Mouse (Mus musculus) heart, embryonic 12.5 days (tissue): ENCODE results near the gene Mlc1. TPM values are rescaled to one million over a fixed set of nuclear protein-coding genes. Genes with fewer than 3 reads are reported as not detected.

Experiments used
- ATAC-seq: fragments of 200-750 bp; cut with Nextera tagmentation; 2 replicates; pipeline ENCODE4 v1.8.0; 2017; ENCODE audit warnings: moderate TSS enrichment, moderate library complexity; ENCODE audit not compliant: insufficient number of reproducible peaks, low FRiP score
- H3K27ac ChIP-seq: fragments of 300-500 bp; sonication (generic); 2 replicates; pipeline ENCODE4 v1.5.1; 2016; ENCODE audit warnings: mild to moderate bottlenecking, moderate library complexity; ENCODE audit not compliant: poor library complexity, severe bottlenecking
- H3K27me3 ChIP-seq: fragments of 300-500 bp; sonication (generic); replicated peaks from 2 replicates; pipeline ENCODE4 v1.6.1; 2016; ENCODE audit warnings: mild to moderate bottlenecking, moderate library complexity
- H3K36me3 ChIP-seq: fragments of 300-500 bp; sonication (generic); 2 replicates; pipeline ENCODE4 v1.6.1; 2016; ENCODE audit warnings: mild to moderate bottlenecking, moderate library complexity
- H3K4me1 ChIP-seq: fragments of 300-500 bp; sonication (generic); replicated peaks from 2 replicates; pipeline ENCODE4 v1.6.1; 2016; ENCODE audit warnings: mild to moderate bottlenecking
- H3K4me2 ChIP-seq: fragments of 300-500 bp; sonication (generic); 2 replicates; pipeline ENCODE4 v1.6.1; 2016; ENCODE audit warnings: mild to moderate bottlenecking, moderate library complexity
- H3K4me3 ChIP-seq: fragments of 300-500 bp; sonication (generic); 2 replicates; pipeline ENCODE4 v1.5.1; 2016; ENCODE audit warnings: mild to moderate bottlenecking
- H3K9ac ChIP-seq: fragments of 300-500 bp; sonication (generic); 2 replicates; pipeline ENCODE4 v1.6.1; 2016; ENCODE audit warnings: mild to moderate bottlenecking, moderate library complexity
- H3K9me3 ChIP-seq: fragments of 300-500 bp; sonication (generic); replicated peaks from 2 replicates; pipeline ENCODE4 v1.6.1; 2016; ENCODE audit warnings: mild to moderate bottlenecking, moderate library complexity
- WGBS: fragments of 180-500 bp; shearing (Covaris S2); methylation state at CpG from one replicate; pipeline ENCODE4 v1.1.7; 2016; 5-methylcytosine and 5-hydroxymethylcytosine counted together
- polyA plus RNA-seq: library from polyadenylated mRNA; unstranded; fragments of >200 nt; fragmentation: Nextera tagmentation; extraction: Ambion mirVana; gene quantifications from 2 replicates; pipeline ENCODE4 v1.2.1, GENCODE M21; 2016

The Mlc1 gene
- polyA plus RNA-seq: 0.06 TPM in 1 of 2 replicates, not detected in the other

GRCm38 (mm10) chr15:88978281-88979137 is at the start of gene Mlc1:
Gene Mlc1, minus strand, starts transcription at chr15:88979007.
- Histone ChIP-seq H3K4me1 (no peaks in the 10 kb centered on the region), H3K4me3 (no peak within 1 kb of the TSS), H3K9me3 (no peaks in the 10 kb centered on the region), H3K27ac (no peak within 1 kb of the TSS), H3K27me3 (no peaks in the 10 kb centered on the region), H3K9ac (no peak within 1 kb of the TSS), H3K4me2 (no peak within 1 kb of the TSS), H3K36me3 (no peaks in the 10 kb centered on the region)
- ATAC-seq: no peak
- 72% methylated on average over 10 of the region's 10 CpGs for WGBS

- H3K4me1 ChIP-seq: peaks cover 30% of the 10 kb centered on the region
- H3K27ac ChIP-seq: peak overlapping the region; percentile 95
- H3K36me3 ChIP-seq: peaks cover 6% of the 10 kb centered on the region
- peak overlapping the region; percentile 69 for H3K4me2 ChIP-seq
- 40% methylated on average over 7 of the region's 7 CpGs for WGBS
- H3K9me3 ChIP-seq: no peaks in the 10 kb centered on the region
- peak overlapping the region; percentile 41 for H3K4me3 ChIP-seq
- ATAC-seq: peak; percentile 51; the same call in 1 of the 2 replicates
- H3K9ac ChIP-seq: peak overlapping the region; percentile 61
- H3K27me3 ChIP-seq: no peaks in the 10 kb centered on the region
These were observed 41.7 kb upstream of the Mlc1 start for GRCm38 (mm10) chr15:89020492-89020891.

DNA sequence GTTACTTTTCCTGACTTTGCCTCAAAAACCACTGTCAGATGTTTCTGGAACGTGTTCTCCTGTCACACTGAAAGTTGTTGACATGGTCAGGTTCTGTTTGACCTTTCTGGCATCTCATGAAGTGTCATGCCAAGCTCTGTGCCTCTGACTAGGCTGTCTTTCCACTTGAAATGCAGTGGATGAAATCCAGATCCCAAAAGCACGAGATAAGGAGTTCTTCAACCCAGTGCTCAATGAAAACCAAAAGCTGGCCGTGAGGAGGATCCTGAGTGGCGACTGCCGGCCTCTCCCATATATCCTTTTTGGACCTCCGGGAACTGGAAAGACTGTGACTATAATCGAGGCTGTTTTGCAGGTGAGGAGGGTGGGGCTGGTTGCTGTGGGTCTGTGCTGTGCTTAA is 41.3 kb upstream of the Mlc1 start:
- 9% methylated on average over 7 of the region's 7 CpGs for WGBS
- Histone ChIP-seq H3K9ac (0 out of 2 replicates have a peak overlapping the region, but pooled peaks have one; percentile 61), H3K36me3 (peaks cover 6% of the 10 kb centered on the region), H3K27ac (peak overlapping the region; percentile 95), H3K27me3 (no peaks in the 10 kb centered on the region), H3K9me3 (no peaks in the 10 kb centered on the region), H3K4me1 (peaks cover 30% of the 10 kb centered on the region), H3K4me3 (peak overlapping the region; percentile 41), H3K4me2 (peak overlapping the region; percentile 69)
- peak; percentile 71 for ATAC-seq

- H3K36me3 ChIP-seq: no peaks in the 10 kb centered on the region
- no peak overlapping the region for H3K27ac ChIP-seq
These were observed 37.9 kb upstream of the Mlc1 start for GRCm38 (mm10) chr15:89016722-89017121.

DNA sequence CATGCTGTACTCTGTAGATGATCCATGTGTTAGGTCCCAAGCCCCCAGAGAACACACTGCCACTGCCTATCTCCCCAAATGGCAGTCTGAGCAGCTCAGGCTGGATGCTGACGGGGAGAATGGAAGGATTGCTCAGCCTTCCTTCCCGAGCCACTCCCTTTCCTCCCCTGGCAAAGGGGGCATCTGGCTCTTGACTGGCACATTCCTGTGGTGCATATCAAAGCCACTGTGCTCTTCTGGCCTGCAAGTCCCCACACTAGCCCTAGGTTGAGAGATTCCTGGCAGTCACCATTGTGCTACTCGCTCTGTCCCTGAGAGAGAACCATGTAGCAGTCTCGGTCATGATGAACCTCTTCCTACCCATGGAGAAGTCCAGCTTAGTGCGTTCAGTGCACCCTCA is 29.0 kb upstream of the Mlc1 start:
- Histone ChIP-seq H3K4me2 (no peak overlapping the region), H3K36me3 (no peaks in the 10 kb centered on the region), H3K27ac (no peak overlapping the region), H3K27me3 (no peaks in the 10 kb centered on the region; the same call in 1 of the 2 replicates), H3K4me3 (no peak overlapping the region), H3K9ac (no peak overlapping the region), H3K9me3 (no peaks in the 10 kb centered on the region), H3K4me1 (no peaks in the 10 kb centered on the region)
- 75% methylated on average over 5 of the region's 5 CpGs for WGBS
- ATAC-seq: no peak

More at GRCm38 (mm10) chr15:89016722-89017121, 37.9 kb upstream of the Mlc1 start:
- H3K27me3 ChIP-seq: no peaks in the 10 kb centered on the region
- peaks cover 29% of the 10 kb centered on the region for H3K4me1 ChIP-seq
- H3K9ac ChIP-seq: no peak overlapping the region
- ATAC-seq: no peak
- H3K9me3 ChIP-seq: no peaks in the 10 kb centered on the region
- no peak overlapping the region for H3K4me2 ChIP-seq
- WGBS: 71% methylated on average over 3 of the region's 3 CpGs
- H3K4me3 ChIP-seq: no peak overlapping the region

DNA sequence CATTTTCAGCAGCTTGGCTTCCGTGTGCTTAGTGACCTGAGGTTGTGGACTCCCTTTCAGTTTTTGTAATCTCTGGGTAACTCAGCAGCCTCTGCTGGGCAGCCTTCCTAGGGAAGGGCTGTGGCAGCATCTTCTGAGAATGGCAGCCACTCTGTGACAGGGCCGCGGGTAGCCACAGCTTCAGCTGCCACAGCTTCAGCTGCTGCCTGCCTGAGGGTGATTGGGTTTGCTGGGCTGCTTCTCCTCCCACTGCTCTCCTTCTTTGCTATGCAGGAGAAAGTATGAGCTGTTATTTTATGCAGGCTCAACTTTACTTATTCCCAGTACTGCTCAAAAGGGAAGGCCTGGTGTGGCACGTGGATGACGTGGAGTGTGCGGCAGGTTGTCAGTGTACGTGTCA is 28.2 kb upstream of the Mlc1 start:
- Histone ChIP-seq H3K4me1 (no peaks in the 10 kb centered on the region), H3K27ac (no peak overlapping the region), H3K36me3 (no peaks in the 10 kb centered on the region), H3K4me3 (no peak overlapping the region), H3K27me3 (no peaks in the 10 kb centered on the region; the same call in 1 of the 2 replicates), H3K4me2 (no peak overlapping the region), H3K9ac (no peak overlapping the region), H3K9me3 (no peaks in the 10 kb centered on the region)
- 87% methylated on average over 7 of the region's 7 CpGs for WGBS
- ATAC-seq: no peak

GRCm38 (mm10) chr15:89001245-89001644 is 22.4 kb upstream of the Mlc1 start:
- Histone ChIP-seq H3K4me1 (no peaks in the 10 kb centered on the region), H3K27me3 (no peaks in the 10 kb centered on the region; the same call in 1 of the 2 replicates), H3K36me3 (no peaks in the 10 kb centered on the region), H3K9ac (no peak overlapping the region), H3K4me3 (no peak overlapping the region), H3K9me3 (no peaks in the 10 kb centered on the region), H3K27ac (no peak overlapping the region), H3K4me2 (no peak overlapping the region)
- no peak for ATAC-seq
- WGBS: 69% methylated on average over 3 of the region's 3 CpGs

DNA sequence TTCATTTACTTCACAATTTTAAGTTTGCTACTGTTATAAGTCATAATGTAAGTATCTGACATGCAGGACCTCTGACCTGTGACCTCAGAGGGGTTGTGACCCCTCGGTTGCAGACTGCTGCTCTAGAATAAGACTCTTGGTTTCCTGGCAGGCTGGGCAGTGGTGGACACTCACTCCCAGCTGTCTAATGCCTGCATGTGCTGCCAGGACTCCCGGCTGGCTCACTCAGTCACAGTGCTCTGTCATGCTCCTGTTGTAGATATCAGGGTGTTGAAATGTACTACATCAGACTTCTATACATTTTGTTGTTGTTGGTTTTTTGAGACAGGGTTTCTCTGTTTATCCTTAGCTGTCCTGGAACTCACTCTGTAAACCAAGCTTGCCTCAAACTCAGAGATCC is 21.6 kb upstream of the Mlc1 start:
- Histone ChIP-seq H3K36me3 (no peaks in the 10 kb centered on the region), H3K4me1 (no peaks in the 10 kb centered on the region), H3K4me2 (no peak overlapping the region), H3K27ac (no peak overlapping the region), H3K9me3 (no peaks in the 10 kb centered on the region), H3K4me3 (no peak overlapping the region), H3K27me3 (no peaks in the 10 kb centered on the region; the same call in 1 of the 2 replicates), H3K9ac (no peak overlapping the region)
- ATAC-seq: no peak
- WGBS: 59% methylated on average over 2 of the region's 2 CpGs

DNA sequence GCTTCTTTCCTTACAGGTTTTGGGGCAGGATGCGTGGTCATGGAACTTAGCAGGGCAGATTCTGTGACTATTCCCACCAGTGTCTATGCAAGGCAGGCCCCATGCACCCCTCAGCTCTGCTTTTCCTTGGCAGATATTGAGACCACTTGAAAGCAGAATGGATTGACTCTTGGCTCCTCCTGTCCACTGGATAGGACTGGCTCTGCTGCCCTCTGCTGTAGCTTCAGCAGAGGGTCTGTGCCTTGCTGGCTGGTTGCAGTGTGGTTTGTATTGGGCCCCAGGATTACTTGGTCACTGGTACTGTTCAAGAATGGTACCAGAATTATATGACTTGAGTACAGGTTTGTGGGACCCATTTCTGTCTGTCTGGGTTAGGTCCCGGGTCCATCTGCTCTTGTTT is 20.3 kb upstream of the Mlc1 start:
- H3K9ac ChIP-seq: no peak overlapping the region
- no peaks in the 10 kb centered on the region for H3K9me3 ChIP-seq
- no peak overlapping the region for H3K4me3 ChIP-seq
- H3K27ac ChIP-seq: no peak overlapping the region
- ATAC-seq: no peak
- no peak overlapping the region for H3K4me2 ChIP-seq
- H3K27me3 ChIP-seq: no peaks in the 10 kb centered on the region
- H3K36me3 ChIP-seq: no peaks in the 10 kb centered on the region
- no peaks in the 10 kb centered on the region for H3K4me1 ChIP-seq
- WGBS: 71% methylated on average over 2 of the region's 2 CpGs

DNA sequence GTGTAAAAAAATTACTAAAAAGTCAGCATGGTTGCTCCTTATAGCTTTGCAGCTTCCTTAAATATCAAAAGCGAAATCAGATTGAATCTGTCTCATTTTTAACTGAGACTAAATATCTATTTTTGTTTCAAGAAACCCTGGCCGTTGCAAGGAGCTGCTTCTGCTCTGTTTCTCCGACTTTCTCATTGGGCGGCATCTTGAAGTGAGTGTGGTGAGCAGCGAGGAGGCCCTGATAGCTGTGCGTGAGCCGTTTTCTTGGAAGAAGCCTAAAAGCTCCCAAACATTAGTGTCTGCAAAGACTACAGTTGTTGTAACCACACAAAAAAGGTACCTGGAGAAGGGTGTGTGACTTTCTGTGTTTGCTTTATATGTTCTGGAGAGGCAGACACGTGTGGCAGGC is 19.8 kb upstream of the Mlc1 start:
- no peaks in the 10 kb centered on the region for H3K4me1 ChIP-seq
- H3K9ac ChIP-seq: no peak overlapping the region
- H3K27me3 ChIP-seq: no peaks in the 10 kb centered on the region
- 75% methylated on average over 8 of the region's 8 CpGs for WGBS
- H3K36me3 ChIP-seq: no peaks in the 10 kb centered on the region
- no peak for ATAC-seq
- H3K4me3 ChIP-seq: no peak overlapping the region
- H3K27ac ChIP-seq: no peak overlapping the region
- H3K4me2 ChIP-seq: no peak overlapping the region
- H3K9me3 ChIP-seq: no peaks in the 10 kb centered on the region

DNA sequence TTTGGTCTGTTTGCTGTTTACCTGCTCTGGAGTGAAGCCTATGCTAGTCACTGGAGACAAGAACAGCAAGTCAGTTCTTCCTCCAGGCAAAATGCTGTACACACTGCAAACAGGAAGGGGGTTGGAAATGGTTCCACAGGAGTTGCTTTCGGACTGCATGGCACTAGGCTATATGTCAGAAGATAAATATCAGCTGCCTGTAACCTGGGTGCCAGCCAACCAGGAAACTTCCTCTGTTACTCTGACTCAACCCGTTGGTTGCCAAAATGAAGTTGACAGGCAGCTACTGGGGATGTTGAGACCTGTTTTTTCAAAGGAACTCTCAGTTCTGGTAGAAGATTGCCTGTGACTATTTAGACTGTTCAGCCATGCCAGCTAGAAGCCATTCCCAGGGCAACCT is 10.4 kb upstream of the Mlc1 start:
- H3K27me3 ChIP-seq: no peaks in the 10 kb centered on the region

More for the DNA sequence above, 10.4 kb upstream of the Mlc1 start:
- H3K36me3 ChIP-seq: no peaks in the 10 kb centered on the region
- 56% methylated on average over 2 of the region's 2 CpGs for WGBS
- no peak overlapping the region for H3K27ac ChIP-seq
- no peak for ATAC-seq
- H3K4me2 ChIP-seq: no peak overlapping the region
- no peak overlapping the region for H3K9ac ChIP-seq
- H3K4me1 ChIP-seq: peaks cover 3% of the 10 kb centered on the region; the same call in 1 of the 2 replicates
- no peaks in the 10 kb centered on the region for H3K9me3 ChIP-seq
- H3K4me3 ChIP-seq: no peak overlapping the region
